Mouse (Mus musculus) lung, adult 2 months (tissue): ENCODE measurements at regions not wholly inside any gene's neighbourhood (a gene's known extent, or its start where the extent isn't known, plus 50 kb on each side); places are given as distances from the start of the nearest gene placed in this dataset.

ENCODE experiments used
- DNase-seq: peaks from one replicate; pipeline ENCODE4 v3.0.0; 2022
- H3K4me1 ChIP-seq: fragments of 200-500 bp; 2 replicates; pipeline ENCODE4 v1.6.1; 2011; ENCODE audit warnings: low read length; ENCODE audit not compliant: control insufficient read depth, insufficient read depth
- H3K4me3 ChIP-seq: fragments of 200-500 bp; replicated peaks from 2 replicates; pipeline ENCODE3; 2011; ENCODE audit warnings: low read depth, mild to moderate bottlenecking, control low read depth, low read length; ENCODE audit errors: extremely low read depth
- CTCF ChIP-seq: fragments of 200-500 bp; IDR thresholded peaks from 2 replicates; pipeline ENCODE4 v1.5.1; 2011; ENCODE audit warnings: mild to moderate bottlenecking, low read length, control low read depth; ENCODE audit not compliant: insufficient read depth
- POLR2A ChIP-seq: fragments of 200-500 bp; IDR thresholded peaks from 2 replicates; pipeline ENCODE4 v1.6.1; 2011; ENCODE audit warnings: low read depth, mild to moderate bottlenecking, control low read depth, low read length, borderline replicate concordance; ENCODE audit errors: extremely low read depth
- WGBS: fragments of 180-500 bp; shearing (Covaris S2); methylation state at CpG from one replicate; pipeline ENCODE4 v1.1.7; 2018; 5-methylcytosine and 5-hydroxymethylcytosine counted together

- WGBS = 69% methylated on average over 2 of the region's 2 CpGs
- H3K4me3 ChIP-seq = no peak overlapping the region
- no peak for DNase-seq
- H3K4me1 ChIP-seq = no peaks in the 10 kb centered on the region
- TF ChIP-seq POLR2A (no peak), CTCF (no peak)
These were observed 56.8 kb downstream of the Fam110c start for GRCm38 (mm10) chr12:31130434-31130833.

- DNase-seq = no peak
- TF ChIP-seq CTCF (no peak), POLR2A (no peak)
- Histone ChIP-seq H3K4me1 (peaks cover 2% of the 10 kb centered on the region; the same call in 1 of the 2 replicates), H3K4me3 (no peak overlapping the region)
- WGBS = 72% methylated on average over 6 of the region's 6 CpGs
These were observed 60.9 kb downstream of the Fam110c start for GRCm38 (mm10) chr12:31134465-31134992.

DNA sequence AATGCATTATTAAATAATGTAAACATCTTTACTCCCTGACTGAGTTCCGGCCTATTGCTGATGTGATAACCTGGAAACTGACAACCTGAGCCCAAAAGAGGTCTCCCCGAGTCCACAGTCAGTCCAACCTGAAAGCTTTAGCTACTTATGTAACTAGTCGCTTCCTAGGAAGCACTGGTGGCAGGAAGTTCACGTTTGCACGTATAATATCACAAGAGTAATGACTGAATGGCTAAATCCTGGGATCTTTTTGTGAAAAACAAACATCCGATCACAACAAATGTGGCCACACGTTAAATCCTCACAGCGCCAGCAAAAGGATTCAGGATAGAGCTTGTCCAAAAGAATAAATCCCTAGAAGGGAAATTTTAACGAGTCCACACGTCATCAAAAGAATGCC lies 62.7 kb downstream of the Fam110c start:
- Histone ChIP-seq H3K4me1 (peaks cover 2% of the 10 kb centered on the region), H3K4me3 (no peak overlapping the region)
- no peak for DNase-seq
- WGBS = 66% methylated on average over 10 of the region's 10 CpGs
- TF ChIP-seq POLR2A (no peak), CTCF (no peak)

GRCm38 (mm10) chr12:31136911-31137310 lies 63.2 kb downstream of the Fam110c start:
- no peak for DNase-seq
- H3K4me3 ChIP-seq = no peak overlapping the region
- 39% methylated on average over 3 of the region's 3 CpGs for WGBS
- no peak for TF ChIP-seq POLR2A
- H3K4me1 ChIP-seq = peaks cover 2% of the 10 kb centered on the region

DNA sequence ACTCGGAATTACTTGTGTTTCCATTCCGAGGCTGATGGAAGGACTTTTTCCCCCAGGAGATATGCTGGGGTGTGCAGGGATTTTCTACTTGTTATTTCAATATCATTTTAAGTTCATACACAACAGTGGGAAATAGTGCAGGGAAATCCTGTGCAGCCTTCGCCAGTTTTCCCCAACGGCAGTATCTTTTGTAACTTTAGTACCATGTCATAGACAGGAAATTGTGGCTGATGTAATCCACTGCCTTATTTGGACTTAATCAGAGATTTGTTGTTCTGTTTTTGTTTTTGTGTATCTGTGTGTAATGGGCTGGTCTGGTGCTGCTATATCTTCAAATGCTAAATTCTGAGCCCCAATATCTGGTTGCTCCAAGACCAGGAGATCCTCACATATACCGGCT lies 63.8 kb downstream of the Fam110c start:
- no peak for DNase-seq
- H3K4me3 ChIP-seq = no peak overlapping the region
- H3K4me1 ChIP-seq = peaks cover 2% of the 10 kb centered on the region
- no peak for TF ChIP-seq POLR2A
- TF ChIP-seq CTCF = no peak
- WGBS = 54% methylated on average over 5 of the region's 5 CpGs

DNA sequence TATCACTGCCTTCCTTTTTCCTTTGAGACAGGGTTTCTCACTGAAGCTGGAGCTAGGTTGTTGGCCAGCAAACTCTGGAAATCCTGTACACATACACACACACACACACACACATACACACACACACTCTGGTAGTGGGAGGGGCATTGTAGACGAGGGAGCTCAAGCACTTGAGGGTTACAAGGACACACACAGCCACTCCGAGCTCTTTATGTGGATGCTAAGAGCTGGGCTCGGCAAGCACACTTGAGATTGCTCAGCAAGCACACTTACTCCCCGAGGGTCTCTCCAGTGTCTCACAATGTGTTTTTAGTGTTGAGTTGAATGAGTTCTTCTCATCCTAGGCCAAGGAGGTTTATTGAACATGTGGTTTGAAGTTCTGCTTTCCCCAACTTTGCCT lies 66.2 kb downstream of the Fam110c start:
- peak; percentile 26 for DNase-seq
- Histone ChIP-seq H3K4me1 (peaks cover 2% of the 10 kb centered on the region), H3K4me3 (no peak overlapping the region)
- WGBS = 49% methylated on average over 4 of the region's 4 CpGs
- TF ChIP-seq CTCF = no peak
- no peak for TF ChIP-seq POLR2A

DNA sequence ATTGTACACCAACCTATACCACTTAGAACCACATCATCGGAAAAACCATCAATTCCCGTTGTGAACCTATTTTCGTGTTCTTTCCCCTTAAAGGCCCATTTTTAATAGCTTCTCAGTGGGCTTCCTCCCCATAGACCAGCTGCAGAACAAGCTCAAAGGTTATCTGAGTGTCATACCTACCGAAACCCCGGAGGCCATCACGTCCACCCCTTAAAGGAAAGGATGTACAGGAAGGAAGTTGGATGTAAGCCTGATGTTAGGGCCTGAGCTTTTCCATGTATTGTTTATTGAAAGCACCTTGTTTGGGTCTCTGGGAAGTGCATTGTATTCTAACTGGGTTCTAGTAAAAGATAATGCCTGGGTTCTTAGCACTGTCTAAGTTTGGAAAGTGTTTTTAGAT lies 69.6 kb downstream of the Fam110c start:
- Histone ChIP-seq H3K4me3 (no peak overlapping the region), H3K4me1 (peaks cover 7% of the 10 kb centered on the region)
- no peak for DNase-seq
- 57% methylated on average over 6 of the region's 6 CpGs for WGBS
- no peak for TF ChIP-seq POLR2A
- no peak for TF ChIP-seq CTCF

DNA sequence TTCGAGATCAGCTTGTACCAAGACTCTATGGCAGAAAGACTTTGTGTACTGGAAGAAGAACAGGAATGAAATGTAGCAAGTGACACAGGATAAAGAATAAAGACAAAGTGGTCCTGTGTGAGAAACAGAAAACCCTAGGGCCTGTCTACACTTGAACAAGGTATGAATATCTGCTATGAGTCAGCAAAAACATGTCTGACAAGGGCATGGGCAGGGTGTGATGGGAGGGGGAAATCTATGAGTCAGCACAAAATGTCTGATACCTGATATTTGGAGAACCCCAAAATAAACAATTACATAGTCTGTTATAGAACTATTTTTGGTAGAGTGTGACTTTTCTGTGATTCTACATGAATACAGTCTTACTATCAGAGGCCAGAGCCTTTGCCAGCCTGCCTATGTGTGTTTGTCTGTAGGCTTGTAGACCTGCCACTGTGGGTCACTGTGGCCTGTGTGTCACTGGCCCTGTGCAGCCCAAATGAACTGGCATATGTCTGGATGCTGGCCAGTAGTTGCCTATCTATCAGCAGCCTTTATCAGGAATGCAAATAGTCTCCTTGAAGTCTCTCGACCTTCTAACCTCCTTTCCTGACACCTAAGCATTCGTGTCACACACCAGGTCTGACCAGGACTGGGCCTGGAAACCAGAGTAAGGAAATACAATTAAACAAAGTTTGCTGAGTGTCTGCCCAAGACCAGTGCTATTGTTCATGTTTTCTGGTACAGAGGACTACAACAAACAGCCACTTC lies 71.5 kb downstream of the Fam110c start:
- Histone ChIP-seq H3K4me1 (peaks cover 7% of the 10 kb centered on the region), H3K4me3 (no peak overlapping the region)
- WGBS = 50% methylated on average over 3 of the region's 3 CpGs
- DNase-seq = no peak
- TF ChIP-seq POLR2A (no peak), CTCF (no peak)

DNA sequence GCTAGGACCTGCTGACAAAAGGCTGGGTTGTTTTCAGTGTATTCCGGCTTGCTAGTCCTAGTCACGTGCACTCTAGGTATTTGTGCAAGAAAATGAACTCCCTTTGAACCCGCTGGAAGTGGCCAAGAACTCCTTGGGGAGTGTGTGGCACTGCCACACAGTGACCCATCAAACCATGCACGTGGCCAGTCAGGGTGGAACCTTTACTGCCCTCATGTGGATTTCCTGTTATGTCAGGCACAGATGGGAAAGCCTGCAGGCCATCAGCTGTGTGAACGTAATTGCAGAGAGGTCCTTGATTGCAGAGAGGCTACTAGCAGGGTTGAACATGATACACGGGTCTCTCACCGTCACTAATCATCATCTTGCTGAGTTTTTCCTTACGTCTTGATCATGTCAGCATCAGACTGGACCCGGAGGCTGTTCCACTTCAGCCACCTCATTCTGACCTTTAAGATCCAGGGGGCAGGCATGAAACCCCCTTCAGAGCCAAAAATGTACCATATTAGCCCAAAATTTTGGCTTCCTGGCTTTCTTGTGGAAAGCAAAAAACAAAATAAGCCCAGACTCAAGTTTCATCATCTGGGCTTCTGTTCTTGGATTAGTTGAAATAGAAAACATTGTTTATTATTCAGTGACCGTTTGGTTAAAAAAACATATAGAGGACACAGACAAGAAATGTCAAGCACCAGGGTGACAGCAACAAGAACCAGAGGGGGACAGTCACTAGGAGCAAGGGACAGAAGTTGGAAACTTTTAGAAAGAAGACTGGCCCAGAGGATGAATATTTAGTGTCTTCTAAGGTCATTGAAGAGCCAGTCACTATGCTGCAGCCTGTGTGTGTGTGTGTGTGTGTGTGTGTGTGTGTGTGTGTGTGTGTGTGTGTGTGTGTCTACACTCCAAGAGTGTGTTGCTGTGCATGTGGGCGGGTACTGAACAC lies 75.0 kb downstream of the Fam110c start:
- 48% methylated on average over 11 of the region's 11 CpGs for WGBS
- no peak for DNase-seq
- TF ChIP-seq POLR2A = no peak
- 0 out of 2 replicates have a peak, but pooled peaks have one; percentile 10 for TF ChIP-seq CTCF
- Histone ChIP-seq H3K4me1 (peaks cover 7% of the 10 kb centered on the region), H3K4me3 (no peak overlapping the region)

DNA sequence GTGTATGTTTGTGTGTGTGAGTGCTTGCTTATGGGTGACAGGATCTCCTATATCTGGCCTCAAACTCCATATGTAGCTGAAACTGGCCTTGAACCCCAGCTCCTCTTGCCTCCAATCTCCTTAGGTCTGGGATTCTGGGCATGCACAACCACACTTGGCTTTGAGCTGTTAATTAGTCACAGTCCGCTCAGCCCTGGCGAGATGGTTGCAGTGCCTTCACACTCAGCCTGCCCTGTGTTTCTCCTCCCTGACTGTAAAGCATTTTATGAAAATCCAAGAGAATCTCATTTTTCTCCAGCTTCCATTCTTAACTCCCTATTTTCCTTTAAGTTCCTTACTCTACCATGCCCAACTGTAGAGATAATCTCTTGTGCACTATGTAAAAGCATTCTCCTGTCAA lies 80.1 kb downstream of the Fam110c start:
- H3K4me3 ChIP-seq = no peak overlapping the region
- DNase-seq = no peak
- 89% methylated on average over 2 of the region's 2 CpGs for WGBS
- TF ChIP-seq CTCF = no peak
- H3K4me1 ChIP-seq = no peaks in the 10 kb centered on the region

- no peak for TF ChIP-seq POLR2A
- TF ChIP-seq CTCF = no peak
- Histone ChIP-seq H3K4me1 (no peaks in the 10 kb centered on the region), H3K4me3 (no peak overlapping the region)
- DNase-seq = no peak
- 54% methylated on average over 5 of the region's 5 CpGs for WGBS
These were observed 80.9 kb downstream of the Fam110c start for GRCm38 (mm10) chr12:31154608-31155011.
